Mouse (Mus musculus) central nervous system, embryonic 14 days (tissue): Measurements from ENCODE around the gene Ctnnd2. TPM values are rescaled to one million over a fixed set of nuclear protein-coding genes. Genes with fewer than 3 reads are reported as not detected.

ENCODE experiments used
- polyA plus RNA-seq: library from polyadenylated mRNA; depleted of rRNA; stranded (reverse); fragments of >200 nt; gene quantifications from 2 replicates; pipeline ENCODE4 v1.2.3, GENCODE M21; 2012; rRNA removed

Ctnnd2 gene
- 65.0 and 67.0 TPM in 2 replicates for polyA plus RNA-seq

DNA sequence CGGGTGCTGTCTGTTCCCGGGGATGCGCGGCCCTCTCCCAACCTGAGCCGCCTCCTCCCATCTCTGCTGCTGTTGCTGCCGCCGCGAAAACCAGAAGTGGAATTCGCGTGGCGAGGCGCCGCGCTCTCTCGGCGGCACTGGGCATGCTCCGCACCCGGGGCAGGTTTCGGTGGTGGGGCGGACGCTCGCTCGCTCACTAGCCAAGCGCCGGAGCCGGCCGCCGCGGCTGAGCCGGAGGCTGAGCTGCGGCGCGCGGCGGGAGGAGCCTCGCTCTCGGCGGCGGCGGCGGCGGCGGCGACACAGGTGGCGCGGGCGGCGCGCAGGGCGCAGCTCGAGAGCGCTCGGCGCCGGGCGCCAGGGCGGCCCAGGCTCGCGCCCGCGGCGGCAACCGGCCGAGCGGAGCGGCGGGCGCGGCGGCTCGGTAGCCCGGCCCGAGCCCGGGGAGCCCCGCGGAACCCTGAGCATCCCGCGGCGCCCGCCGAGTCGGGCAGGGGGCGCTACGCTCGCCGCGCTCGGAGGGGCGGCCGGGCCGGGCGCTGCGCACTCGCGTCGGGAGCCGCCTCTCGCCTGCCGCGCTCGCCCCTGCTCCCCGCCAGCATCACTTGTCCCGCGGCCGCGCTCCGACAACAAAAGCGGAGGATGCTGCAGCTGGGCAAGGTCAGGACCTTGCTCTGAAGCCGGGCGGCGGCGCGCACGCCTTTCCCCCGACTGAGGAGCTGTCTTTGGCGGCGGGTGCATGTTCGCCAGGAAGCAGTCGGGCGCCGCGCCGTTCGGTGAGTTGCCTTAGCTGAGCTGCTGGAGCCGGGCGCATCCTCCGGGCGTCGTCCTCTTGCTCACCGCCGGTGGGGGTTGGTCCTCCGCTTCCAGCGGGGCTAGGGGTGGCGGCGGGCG lies at the start of gene Ctnnd2:
Ctnnd2 (plus strand) TSS at position 203 of the 891 bp plus-strand sequence.

